Mouse (Mus musculus) olfactory bulb, adult 2 months (tissue): ENCODE measurements around the gene Gm3625. TPM values are rescaled to one million over a fixed set of nuclear protein-coding genes. Genes with fewer than 3 reads are reported as not detected.
A peak's percentile ranks its signal among the peaks of the same experiment; 100 is the strongest.

Source experiments
- H3K27ac ChIP-seq: fragments of 200-500 bp; 2 replicates; pipeline ENCODE4 v1.5.1; 2012; ENCODE audit warnings: low read depth, low read length; ENCODE audit not compliant: insufficient read depth
- H3K4me1 ChIP-seq: fragments of 200-500 bp; 2 replicates; pipeline ENCODE4 v1.6.1; 2012; ENCODE audit warnings: low read length; ENCODE audit not compliant: control insufficient read depth, insufficient read depth
- H3K4me3 ChIP-seq: fragments of 200-500 bp; 2 replicates; pipeline ENCODE4 v1.5.1; 2012; ENCODE audit warnings: mild to moderate bottlenecking, low read depth, low read length, moderate library complexity; ENCODE audit not compliant: insufficient read depth
- CTCF ChIP-seq: fragments of 200-500 bp; IDR thresholded peaks from 2 replicates; pipeline ENCODE4 v1.5.1; 2012; ENCODE audit warnings: low read depth, mild to moderate bottlenecking, low read length, moderate library complexity; ENCODE audit not compliant: insufficient read depth
- POLR2A ChIP-seq: fragments of 200-500 bp; IDR thresholded peaks from 2 replicates; pipeline ENCODE4 v1.6.1; 2012; ENCODE audit warnings: mild to moderate bottlenecking, low read depth, low read length, moderate library complexity; ENCODE audit not compliant: insufficient read depth
- WGBS: fragments of 180-500 bp; shearing (Covaris S2); methylation state at CpG from one replicate; pipeline ENCODE4 v1.1.7; 2018; 5-methylcytosine and 5-hydroxymethylcytosine counted together
- polyA plus RNA-seq: library from polyadenylated mRNA; stranded (reverse); fragments of >200 nt; gene quantifications from 2 replicates; pipeline ENCODE4 v1.2.4, GENCODE M21; 2012; ENCODE audit warnings: low replicate concordance; ENCODE audit not compliant: missing spikeins, insufficient read depth, insufficient read length

Gm3625 gene
- polyA plus RNA-seq, 1 experiment: not detected

DNA sequence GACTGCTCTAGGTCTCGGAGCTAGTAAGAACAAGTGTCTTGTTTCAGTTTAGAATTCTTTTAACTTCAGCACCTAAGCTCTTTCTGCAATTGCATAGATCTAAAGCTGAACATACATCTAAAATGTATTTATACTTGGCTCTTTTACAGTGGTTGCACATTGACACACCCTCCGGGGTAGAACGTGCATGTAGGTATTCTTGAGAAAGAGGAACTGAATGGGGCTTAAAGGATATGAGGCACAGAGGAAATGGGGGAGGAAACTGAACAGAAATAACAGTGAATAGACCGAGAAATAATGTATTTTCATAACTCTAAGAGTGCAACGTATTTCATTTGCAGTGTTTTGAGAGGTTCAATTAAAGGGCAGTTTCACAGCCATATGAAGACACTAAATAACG, 2.3 kb upstream of the Gm3625 start:
- TF ChIP-seq POLR2A (no peak), CTCF (no peak)
- Histone ChIP-seq H3K4me3 (no peak overlapping the region), H3K4me1 (peaks cover 7% of the 10 kb centered on the region), H3K27ac (no peak overlapping the region)
- 55% methylated on average over 6 of the region's 6 CpGs for WGBS

DNA sequence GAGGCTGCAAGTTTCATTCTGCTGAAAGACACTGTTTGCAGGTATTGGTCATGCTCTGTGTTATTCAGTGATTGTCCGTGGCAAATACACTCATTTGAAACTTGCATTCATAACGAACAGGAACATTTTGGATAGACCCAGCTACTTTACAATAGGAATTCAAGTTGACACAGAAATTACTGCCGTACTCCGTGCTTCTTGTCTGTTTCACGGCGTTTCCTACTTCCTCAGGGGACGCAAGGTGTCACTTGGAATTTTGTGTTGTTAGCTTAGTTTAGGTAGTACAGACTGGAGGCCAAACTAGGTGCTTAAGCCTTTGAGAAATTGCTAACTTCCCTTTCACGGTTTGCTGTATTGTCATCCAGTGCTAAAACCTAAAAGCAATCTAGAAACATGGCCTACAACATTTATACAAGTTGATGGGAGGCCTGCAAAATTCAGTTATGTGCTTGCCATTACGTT, 1.2 kb upstream of the Gm3625 start:
- H3K4me1 ChIP-seq: peaks cover 2% of the 10 kb centered on the region; the same call in 1 of the 2 replicates
- WGBS: 34% methylated on average over 9 of the region's 9 CpGs
- 0 out of 2 replicates have a peak overlapping the region, but pooled peaks have one; percentile 91 for H3K27ac ChIP-seq
- TF ChIP-seq CTCF: no peak
- TF ChIP-seq POLR2A: no peak
- H3K4me3 ChIP-seq: peak overlapping the region; percentile 99

- TF ChIP-seq CTCF: no peak
- TF ChIP-seq POLR2A: no peak
- Histone ChIP-seq H3K4me3 (peak overlapping the region; percentile 99), H3K4me1 (peaks cover 2% of the 10 kb centered on the region; the same call in 1 of the 2 replicates), H3K27ac (peak overlapping the region; percentile 91)
- under 1% methylated on average over 73 of the region's 80 CpGs for WGBS
These were observed 621 bp upstream of the Gm3625 start for GRCm38 (mm10) chr12:4593166-4593929.

DNA sequence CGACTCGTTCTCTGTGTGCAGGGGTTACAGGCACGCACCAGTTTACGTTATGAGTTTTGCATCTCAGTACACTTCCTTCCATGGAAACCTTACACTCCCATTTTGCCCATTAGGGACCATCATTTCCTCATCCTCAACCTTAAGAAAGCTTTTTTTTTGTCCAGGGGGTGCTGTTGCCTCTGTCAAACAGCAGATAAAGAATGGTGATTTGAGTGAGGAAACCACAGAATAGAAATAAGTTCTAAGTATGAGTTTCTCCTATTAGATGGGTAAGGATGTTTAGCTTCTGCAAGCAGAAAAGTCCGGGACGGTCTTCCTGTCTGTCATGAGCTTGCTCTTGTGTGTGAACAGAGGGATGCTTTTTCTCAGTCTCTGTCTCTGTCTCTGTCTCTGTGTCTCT, 702 bp downstream of the Gm3625 start:
- Histone ChIP-seq H3K4me3 (peak overlapping the region; percentile 99), H3K4me1 (peaks cover 2% of the 10 kb centered on the region; the same call in 1 of the 2 replicates), H3K27ac (peak overlapping the region; percentile 91; the same call in 1 of the 2 replicates)
- TF ChIP-seq CTCF: no peak
- no peak for TF ChIP-seq POLR2A
- WGBS: 68% methylated on average over 6 of the region's 6 CpGs

GRCm38 (mm10) chr12:4588603-4589002, 4.1 kb downstream of the Gm3625 start:
- TF ChIP-seq CTCF (no peak), POLR2A (no peak)
- no peak overlapping the region for H3K4me3 ChIP-seq
- 66% methylated on average over 3 of the region's 3 CpGs for WGBS
- H3K27ac ChIP-seq: no peak overlapping the region
- H3K4me1 ChIP-seq: peaks cover 2% of the 10 kb centered on the region; the same call in 1 of the 2 replicates

DNA sequence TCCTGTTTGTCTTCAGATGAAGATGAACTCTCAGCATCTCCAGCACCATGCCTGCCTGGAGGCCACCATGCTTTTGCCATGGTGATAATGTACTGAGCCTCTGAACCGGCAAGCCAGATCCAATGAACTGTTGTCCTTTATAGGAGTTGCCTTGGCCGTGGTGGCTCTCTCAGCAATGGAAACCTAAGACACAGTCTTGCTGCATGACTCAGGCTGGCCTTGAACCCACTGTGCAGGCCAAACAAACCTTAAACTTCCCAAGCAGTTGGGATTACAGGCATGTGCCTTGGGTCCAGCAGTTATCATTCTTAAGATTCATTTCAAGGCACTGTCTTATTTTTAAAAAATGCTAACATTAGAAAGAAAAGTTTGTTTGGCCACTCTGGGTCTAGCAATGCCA, 4.9 kb downstream of the Gm3625 start:
- peaks cover 2% of the 10 kb centered on the region; the same call in 1 of the 2 replicates for H3K4me1 ChIP-seq
- no peak overlapping the region for H3K27ac ChIP-seq
- no peak overlapping the region for H3K4me3 ChIP-seq
- TF ChIP-seq POLR2A: no peak
- TF ChIP-seq CTCF: no peak
- WGBS: 86% methylated on average over 2 of the region's 2 CpGs

DNA sequence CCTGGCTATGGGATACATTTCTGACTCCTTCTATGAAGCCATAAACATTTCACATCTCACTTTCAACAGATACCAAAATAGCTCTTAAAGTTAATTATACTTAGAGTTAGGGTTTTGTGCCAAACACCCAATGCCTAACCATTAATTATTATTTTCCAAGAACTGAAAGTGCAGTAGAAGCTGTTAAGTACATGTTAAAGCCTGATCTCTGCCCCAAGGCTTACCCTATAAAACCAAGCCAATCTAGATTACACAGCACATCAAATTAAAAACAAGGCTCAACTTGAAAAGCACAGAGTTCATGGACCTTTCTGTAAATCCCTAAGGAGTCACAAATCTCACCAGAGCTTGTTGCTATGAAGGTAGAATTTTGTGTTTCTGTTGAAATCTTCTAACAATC, 10.4 kb downstream of the Gm3625 start:
- no peaks in the 10 kb centered on the region for H3K4me1 ChIP-seq
- no peak for TF ChIP-seq CTCF
- TF ChIP-seq POLR2A: no peak
- no peak overlapping the region for H3K27ac ChIP-seq
- H3K4me3 ChIP-seq: no peak overlapping the region

- Histone ChIP-seq H3K4me1 (no peaks in the 10 kb centered on the region), H3K4me3 (no peak overlapping the region), H3K27ac (no peak overlapping the region)
- TF ChIP-seq CTCF: no peak
- no peak for TF ChIP-seq POLR2A
- WGBS: 74% methylated on average over 4 of the region's 4 CpGs
These were observed 18.7 kb downstream of the Gm3625 start for GRCm38 (mm10) chr12:4574065-4574464.

DNA sequence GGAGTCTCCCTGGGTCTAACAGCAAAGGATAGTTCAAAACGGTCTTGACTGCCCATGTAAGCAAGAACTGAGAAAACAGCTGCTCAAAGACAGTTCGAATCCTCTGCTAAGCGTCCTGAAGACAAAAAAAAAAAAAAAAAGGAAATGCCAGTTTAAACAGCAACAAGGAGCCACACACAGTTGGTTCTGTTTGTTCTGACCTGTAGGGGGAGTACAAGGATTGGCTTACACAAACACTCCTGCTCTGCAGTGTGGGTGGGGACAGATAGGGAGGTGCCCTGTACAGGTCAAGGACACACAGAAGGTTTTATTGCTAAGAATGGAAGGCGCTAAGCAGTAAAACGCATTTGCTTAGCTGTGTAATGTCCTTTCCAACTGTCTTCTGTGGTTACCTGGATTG, 20.9 kb downstream of the Gm3625 start:
- H3K4me1 ChIP-seq: no peaks in the 10 kb centered on the region
- H3K4me3 ChIP-seq: no peak overlapping the region
- no peak for TF ChIP-seq POLR2A
- no peak for TF ChIP-seq CTCF
- 39% methylated on average over 5 of the region's 5 CpGs for WGBS
- H3K27ac ChIP-seq: no peak overlapping the region
